Mouse (Mus musculus) regulatory T cell (primary cell): ENCODE measurements at regions not wholly inside any gene's neighbourhood (a gene's known extent, or its start where the extent isn't known, plus 50 kb on each side); places are given as distances from the start of the nearest gene placed in this dataset.
"Not testable (repeated sequence)": the region's sequence is repeated elsewhere in the genome, so short reads cannot be mapped to it uniquely, and the experiment has no call there.

Source experiments
- in situ Hi-C: fragments of 300-600 bp; cut with MboI, MseI; formaldehyde crosslinking; loops from one replicate; pipeline ENCODE4 v1.15.1; 2025; ENCODE audit warnings: high pct_unique_total_duplicates

DNA sequence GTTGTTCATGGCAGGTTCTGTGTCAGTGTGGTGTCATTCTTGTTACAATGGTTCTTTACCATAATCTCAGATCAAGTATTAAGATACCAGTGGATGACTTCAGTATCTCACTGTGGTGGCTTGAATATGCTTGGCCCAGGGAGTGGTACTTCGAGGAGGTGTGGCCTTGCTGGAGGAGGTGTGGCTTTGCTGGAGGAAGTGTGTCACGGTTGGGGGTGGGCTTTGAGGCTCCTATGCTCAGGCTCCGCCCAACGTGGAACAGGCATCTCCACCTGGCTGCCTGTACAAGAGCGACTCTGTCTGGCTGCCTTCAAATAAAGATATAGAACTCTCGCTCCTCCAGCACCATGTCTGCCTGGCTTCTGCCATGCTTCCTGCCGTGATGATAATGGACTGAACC is 63.6 kb downstream of the Cd2 start:
- in situ Hi-C loops, result loop anchor here (5.0 to 10.0 kb wide), 2 partner anchors 51 to 73 kb away; no protein-coding TSS in a partner anchor

DNA sequence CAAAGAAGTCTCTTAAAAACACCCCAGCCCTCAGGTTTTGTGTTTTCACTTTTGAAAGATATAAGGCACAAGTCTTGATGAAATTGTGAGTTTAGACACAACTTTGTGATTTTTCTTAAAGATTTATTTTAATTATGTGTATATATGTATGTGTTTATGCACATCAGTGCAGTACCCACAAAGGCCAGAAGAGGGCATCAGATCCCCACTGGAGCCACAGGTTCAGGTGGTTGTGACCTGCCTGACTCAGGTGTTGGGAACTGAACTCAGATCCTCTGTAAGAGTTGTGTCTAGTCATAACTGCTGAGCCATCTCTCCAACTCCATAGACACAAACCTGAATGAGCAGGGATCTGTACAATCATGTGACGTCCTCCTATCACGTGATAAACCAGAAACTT is 67.8 kb downstream of the Cd2 start:
- in situ Hi-C loops, result loop anchor here (5.0 to 10.0 kb wide), 2 partner anchors 55 to 77 kb away; no protein-coding TSS in a partner anchor

DNA sequence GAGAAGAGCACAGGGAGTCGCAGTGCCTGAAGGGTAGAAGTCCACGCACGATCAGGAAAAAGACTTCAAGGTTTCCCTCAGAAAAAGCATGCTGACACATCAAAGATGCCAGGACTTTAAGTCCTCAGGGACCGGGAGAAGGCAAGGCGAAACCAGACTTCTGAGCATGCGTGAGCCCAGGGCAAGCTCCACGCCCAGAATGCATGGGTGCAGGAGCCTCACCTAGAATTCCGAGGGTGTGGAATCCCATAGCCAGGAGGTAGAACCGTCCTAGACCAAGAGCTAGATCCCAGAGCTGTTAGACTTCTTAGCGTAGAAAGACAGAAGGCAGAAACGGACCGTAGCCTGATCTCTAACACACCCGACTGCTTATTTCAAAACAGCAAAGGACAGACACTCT is 71.0 kb downstream of the Cd2 start:
- in situ Hi-C loops, result no loop called here

DNA sequence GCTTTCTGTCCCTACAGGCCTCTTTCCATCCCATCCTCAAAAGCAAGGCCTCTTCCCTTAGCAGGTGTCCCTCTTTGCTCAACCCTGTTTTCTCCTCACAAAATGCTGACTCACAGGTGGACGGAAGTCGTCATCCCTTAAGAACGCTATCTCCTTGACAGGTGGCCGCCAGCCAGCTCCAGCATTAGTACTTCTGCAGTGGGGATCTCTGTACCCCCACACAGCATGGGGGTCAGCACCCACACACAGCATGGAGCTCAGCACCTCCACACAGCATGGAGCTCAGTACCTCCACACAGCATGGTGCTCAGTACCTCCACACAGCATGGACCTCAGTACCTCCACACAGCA is 74.6 kb downstream of the Cd2 start:
- in situ Hi-C loops, result no loop called here

DNA sequence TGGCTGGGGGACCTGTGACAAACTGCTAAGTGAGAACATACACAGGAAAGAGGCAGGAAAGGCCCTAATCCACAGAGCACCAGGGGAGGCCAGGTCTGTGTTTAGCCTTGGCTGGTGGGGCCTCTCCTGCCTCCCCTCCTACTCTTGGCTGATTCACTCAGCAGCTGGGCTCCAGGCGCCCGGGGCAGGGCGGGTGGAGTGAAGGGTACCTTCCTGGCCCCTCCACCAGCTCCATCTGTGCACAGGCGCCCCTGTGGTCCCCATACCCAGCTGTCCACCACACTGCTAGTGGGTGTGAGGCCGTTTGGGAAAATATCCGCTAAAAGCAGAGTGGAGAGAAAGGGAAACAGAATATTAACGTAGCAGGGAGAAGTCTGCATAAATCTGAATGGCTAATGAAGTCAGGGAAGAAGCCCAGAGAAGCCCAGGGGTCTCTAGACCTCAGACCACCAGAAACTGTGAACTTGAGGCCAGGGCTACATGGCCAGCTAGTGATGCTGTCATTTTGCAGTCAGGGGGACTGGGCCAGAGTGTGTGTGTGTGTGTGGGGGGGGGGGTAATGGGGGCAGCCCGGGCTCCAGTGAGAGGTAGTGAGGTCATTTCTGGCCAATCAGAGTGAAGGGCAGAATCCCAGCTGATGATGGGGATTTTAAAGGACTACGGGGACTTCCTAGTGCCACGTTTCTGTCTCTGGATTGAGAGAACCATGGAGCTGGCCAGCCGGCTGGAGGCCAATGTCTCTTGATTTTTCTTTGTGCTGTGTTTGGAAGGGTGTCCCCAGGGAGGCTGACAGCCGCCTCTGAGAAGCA is 75.1 kb downstream of the Cd2 start:
- in situ Hi-C loops, result no loop called here

DNA sequence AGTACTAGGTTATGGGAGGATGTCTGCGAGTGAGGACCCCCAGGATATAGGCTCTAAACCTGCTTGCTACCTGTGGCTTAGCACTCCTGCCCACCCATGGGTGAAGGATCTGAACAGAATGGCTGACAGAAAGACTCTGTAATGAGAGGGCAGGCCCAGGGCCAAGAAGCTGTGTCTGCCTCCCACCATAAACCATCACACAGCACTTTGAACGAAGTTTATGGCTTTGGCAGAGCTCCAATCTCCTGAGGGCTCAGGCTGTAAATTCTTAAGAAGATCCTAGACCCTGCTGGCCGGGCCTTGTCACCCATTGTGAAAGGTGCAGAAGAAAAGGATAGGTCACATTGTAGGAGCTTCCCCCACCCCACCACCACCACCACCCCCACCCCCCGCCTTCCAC is 75.8 kb downstream of the Cd2 start:
- in situ Hi-C loops, result no loop called here

DNA sequence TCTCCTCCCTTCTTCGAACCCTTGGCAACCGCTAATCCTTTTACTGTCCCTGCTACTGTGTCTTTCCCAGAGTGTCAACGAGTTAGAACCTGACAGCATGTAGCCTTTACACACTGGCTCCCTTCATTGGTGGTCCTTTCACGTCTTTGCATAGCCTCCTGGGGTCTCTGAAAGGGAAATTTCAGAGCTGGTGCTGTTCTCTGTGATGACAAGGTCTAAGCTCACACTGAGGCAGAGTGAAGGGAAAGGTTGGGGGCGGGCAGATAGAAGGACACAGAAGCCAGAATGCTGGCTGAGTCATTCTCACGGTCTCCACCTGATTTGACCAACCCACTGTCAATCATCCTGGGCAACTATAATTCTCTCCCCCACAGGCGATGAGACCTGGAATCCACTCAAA is 78.2 kb downstream of the Cd2 start:
- in situ Hi-C loops, result no loop called here

DNA sequence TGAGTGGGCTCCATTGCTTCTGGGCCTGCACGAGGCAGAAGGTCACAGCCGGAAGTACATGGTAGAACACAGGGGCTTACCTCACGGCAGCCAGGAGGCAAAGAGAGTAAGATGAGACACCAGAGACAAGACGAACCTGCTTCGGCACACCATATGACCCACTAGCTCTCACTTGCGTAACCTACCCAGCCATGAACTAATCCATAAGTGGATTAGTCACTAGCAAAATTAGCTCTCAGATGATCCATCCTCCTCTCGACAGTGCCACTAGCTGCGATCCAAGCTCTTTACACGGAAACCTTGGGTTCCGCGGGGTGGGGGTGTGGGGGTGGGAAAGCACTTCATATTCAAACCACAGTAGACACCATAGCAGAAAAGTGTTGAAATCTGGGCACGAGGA is 79.0 kb downstream of the Cd2 start:
- in situ Hi-C loops, result no loop called here

DNA sequence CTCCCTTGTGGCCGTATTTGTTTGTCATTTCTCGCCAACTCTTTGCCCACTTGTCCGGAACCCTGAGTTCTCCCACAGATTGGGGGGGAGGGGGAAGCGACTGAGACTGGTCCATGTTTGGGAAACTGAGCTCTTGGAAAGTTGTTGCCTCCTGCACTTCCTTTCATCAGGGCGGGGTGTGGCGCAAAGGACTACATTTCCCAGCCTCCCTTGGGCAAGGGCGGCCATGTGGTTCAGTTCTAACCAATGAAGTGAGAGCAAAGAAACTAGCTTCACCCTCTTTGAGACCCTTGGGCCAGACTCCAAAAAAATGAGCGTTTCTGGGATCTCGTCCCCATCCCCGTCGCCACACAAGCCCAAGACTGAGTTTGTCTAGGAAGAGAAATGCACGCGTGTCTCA is 81.6 kb downstream of the Cd2 start:
- in situ Hi-C loops, result not testable (repeated sequence)

DNA sequence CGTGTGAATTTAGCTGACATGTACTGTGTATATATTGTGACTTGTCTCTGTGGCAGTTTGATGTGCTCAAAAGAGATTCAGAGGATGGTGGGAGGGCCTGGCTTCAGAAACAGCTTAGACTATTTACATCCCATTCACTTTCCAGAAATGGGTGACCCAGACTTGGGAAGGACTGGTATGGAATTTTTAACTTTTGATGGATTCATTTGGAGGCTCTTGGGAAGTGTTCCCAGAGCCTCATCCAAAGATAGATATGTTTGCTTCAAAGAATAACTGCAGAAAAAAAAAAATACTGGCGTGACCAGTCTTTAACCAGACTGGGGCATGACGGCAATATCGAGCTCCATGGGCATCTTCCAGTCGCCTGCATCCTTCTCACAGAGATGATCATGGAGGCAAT is 84.6 kb upstream of the Ptgfrn start:
- in situ Hi-C loops, result no loop called here

DNA sequence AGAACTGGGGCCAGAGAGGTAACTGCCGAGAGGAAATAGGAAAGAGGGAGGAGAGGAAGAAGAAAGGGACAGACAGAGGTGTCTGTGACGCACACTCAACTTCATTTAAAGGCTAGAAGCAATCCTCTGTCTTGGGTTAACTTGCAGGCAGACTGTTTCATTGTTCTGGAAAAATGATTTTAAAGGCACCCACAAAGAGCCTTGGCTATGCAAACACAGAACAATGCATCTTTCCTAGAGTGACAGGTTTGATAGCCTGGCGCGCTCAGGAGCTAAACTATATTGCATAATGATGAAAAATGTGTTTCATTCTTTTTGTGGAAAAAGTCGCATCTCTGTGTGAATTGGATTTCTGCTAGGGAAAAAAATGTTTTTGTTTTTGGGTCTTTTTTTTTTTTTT is 84.2 kb upstream of the Ptgfrn start:
- in situ Hi-C loops, result no loop called here

DNA sequence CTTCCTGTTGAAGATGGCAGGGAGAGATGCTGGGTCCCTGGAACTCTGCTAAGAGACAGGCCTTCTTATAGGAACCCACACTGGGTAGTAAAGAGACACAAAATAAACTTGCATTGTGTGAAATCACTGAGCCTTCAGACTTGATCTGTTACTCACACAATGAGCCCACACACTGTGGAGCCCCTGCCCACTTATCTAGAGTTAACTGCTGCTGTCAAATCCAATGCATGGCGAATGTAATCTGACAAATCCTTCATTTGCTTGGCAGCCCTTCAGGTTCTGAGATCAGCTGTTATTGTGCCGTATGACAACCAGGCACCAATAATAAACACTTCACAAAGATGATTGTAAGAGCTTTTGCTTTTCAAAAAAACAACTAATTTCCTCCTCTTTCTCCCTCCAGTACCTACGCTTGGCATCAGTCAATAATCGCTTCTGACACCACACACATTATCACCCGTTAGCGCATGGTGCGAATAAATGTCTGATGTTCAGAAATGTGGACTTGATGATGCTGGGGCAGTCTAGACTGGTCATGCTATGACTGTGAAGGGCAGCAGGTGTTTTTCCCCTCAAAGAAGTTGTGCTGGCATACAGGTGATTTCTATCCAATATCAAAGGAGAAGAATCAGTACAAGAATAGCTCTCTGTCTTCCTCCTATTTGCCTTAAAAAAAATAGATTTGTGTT is 81.4 kb upstream of the Ptgfrn start:
- in situ Hi-C loops, result no loop called here

DNA sequence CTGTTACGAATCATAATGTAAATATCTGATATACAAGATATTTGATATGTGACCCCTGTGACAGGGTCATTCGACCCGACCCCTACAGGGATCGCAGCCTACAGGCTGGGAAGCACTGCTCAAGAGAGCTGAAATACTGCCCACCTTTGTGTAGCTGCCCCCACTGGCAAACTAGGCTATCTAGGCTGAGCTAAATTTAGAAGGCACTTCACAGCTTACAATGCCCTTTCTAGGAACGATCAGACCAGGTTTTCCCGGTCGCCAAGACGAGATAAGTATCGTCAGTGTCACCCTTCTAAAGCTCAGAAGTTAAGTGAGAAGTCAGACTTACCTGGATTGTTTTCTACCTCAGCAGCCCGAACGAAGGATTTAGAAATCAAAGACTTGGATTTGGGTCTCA is 71.9 kb upstream of the Ptgfrn start:
- in situ Hi-C loops, result no loop called here

DNA sequence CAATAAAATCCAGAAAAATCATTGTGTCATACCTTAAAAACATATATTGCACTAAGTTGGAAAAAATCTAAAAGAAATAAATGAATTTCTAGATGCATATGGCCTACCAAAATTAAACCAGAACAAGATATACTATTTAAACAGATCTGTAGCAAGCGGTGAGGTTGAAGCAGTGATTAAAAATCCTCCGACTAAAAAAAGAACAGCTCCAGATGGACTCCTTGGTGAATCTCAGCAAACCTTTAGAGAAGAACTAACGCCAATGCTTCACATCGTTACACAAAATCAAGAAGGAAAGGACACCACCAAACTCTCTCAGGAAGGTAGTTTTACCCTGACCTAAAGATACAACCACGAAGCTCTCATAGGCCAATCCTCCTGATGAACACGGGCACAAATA is 63.9 kb upstream of the Ptgfrn start:
- in situ Hi-C loops, result no loop called here

DNA sequence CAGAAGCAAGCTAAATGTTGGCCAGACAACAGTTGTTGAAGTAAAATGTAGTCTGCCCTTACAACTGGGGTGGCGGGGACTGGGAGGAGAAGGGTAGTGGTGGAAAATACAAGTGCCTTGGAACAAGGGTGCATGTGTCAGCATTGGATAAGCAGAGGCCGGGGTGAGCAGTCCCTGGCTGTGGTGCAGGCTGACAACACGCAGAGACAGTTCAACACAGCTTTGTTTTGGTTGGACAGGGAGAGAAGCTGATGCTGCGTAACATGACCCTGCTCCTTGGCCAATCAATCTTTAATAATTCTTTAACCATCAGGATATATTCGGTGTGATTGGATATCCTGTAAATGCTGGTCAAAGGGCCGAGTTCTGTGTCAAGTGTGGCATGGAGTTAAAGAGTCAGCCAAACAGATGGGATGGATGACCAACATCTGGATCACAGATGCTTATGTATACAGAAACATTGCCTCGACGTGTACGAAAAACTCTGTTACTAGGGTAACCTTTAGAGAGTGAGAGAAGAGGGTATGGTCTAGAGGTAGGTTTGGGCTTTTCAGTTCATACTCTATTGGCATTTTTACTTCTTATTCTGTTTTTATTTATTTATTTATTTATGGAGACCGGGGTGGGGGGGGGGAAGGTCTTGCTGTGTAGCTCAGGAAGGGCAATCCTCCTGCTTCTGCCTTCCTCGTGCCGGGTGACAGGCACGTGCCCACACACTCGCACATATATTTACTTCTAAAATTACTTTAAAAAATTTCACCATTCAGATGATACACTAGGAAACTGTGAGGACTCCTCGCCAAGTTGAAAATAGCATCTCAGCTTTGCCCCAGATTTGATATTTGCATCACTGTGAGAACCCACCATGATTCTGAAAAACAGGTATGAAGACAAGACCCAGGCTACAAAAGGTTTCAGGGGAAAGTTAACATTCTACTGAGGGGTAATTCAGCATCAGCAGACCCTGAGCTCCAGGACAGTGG is 60.2 kb upstream of the Ptgfrn start:
- in situ Hi-C loops, result no loop called here

DNA sequence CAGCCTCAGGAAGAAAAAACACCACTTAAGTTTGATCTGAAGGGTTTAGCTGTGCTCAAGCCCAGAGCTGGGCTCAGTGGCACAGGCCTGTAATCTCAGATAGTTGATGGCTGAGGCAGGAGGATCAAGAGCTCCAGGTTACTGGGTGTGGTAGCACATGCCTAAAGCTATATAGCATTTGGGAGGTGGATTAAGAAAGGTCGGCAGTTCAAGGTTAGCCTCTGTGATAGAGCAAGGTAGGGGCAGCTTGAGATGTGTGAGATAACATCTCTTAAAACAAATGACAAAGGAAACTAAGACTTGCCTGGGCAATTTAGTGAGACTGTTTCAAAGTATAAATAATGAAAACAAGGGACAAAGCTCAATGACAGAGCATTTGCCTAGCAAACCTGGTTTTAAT is 56.9 kb upstream of the Ptgfrn start:
- in situ Hi-C loops, result no loop called here

DNA sequence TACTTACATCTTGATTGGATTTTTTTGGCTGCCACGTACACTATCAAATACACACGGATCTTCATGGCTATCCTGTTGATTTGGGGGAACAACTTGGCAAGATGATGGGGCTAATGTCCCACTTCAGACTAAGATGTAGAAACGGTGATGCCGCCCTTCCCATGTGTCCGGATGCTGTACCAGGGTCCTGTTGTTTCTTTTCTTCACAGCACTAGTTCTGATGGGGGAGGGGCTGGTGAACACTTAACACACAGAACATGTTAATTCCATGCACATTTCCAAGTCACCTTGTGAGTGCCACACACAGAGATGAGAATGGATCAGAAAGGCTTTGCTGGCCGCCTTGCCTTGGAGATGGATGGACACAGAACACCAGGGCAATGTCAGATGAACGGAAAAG is 56.5 kb upstream of the Ptgfrn start:
- in situ Hi-C loops, result no loop called here

DNA sequence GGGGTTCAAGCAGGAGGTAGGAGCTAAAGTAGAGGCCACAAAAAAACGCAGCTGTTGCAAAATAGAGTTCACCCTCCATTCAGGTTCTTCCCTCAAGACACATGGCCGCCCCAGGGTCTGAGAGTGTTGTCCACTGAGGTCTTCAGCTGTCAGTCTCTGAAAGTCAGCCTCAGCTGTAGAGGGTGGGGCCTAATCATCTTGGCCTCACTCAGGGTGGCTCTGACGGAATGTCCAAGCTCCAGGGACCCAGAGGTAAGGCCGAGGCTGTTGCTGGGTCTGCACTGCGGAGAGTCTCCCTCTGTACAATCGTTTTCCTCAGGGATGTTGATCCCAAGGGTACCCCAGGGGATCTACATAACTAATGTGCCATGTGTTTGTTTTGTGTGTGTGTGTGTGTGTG is 55.2 kb upstream of the Ptgfrn start:
- in situ Hi-C loops, result no loop called here

DNA sequence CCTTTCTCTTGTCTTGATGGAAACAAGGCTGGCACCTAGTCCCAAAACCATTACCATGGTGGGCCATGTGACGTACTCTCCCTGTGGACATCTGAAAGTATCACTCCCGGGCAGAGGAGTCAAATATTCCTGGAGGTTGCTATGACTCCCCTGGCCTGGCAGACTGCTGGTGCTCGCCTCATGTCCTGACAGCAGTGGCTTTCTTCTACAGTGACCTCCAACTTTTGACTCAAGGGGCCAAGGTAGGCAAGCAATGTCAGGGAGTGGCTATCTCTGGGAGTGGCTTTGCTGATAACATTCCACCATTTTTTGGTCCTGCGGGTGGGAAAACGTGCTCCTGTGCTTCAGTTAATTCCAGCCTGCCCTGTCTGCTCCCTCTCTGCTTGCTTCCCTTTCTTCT is 54.7 kb upstream of the Ptgfrn start:
- in situ Hi-C loops, result no loop called here

DNA sequence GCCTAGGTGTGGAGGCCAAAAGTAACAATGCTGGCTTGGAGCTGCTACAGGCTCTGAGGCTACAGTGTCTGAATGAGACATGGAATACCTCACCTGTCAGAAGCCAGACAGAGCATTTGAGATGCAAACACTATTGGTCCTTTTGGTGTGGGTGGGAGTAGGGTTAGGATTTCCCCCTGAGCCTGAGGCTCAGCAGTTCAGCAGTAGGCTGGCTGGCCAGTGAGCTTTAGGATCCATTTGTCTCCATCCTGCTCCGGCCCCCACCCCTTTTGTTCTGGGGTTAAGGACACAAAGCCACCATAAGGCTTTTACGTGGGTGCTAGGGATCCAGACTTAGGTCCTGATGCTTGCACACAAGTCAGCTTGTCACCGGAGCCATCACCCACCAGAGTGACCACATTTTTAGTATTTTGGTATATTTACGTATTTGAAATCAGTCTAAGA is 53.9 kb upstream of the Ptgfrn start:
- in situ Hi-C loops, result no loop called here

DNA sequence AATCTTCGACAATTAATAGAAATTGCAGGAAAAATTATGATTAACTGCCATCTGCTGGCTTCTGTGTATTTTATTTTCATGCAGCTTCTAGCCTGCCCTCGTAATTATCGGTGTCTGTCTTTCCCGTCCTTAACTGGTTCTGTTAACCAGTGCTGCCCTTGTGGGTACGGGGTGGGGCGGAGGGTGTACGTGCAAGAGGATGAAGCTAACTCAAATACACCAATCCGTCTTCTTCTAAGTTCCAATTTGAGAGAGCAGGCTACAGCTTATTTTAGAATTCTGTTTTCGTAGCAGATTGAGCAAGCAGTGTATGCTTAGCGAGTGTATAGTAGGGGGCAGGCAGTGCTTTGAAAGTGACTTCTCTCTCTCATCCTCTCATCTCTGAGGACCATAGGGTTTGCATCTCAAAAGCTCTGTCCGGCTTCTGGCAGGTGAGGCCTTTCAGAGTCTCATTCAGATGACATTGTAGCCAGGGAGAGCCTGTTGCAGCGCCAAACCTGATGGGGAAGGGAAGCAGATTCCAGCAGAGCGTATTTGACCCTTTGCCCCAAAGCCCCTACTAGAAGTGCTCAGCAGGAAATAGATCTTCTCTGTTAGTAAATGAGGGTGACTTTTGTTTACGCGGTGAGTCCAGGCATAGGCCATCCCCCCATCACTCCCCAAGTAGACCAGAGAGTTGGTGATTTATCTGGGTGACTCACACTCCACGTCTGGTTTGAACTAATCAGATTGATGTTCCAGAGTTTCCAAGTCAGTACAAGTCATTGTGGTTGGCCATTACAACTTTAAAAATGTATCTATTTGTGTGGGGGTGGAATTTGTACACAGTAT is 53.3 kb upstream of the Ptgfrn start:
- in situ Hi-C loops, result no loop called here
